Mouse (Mus musculus): ENCODE data around the gene Ugdh.

The Ugdh gene

DNA sequence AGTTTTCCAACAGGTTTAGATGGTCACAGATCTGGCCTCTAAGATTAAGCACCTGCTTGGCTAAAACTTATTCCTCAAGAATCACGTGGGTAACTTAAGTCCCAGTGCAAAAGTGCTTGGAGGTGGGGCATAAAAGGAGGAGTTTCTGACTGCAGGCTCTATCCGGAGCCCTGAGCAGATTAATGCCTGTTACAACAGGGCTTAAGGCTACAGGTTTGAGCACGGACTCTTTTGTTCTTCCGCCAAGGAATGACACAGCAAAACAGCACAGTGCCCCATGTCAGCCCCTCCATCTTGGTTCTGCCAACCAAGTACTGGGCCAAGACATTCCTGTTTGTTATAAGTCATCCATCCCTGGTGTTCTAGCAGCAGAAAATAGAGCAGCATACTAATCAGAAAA, 7.4 kb downstream of the Ugdh start:
- DNase-seq: peak; percentile 23 to 70

- no peak for DNase-seq
These were observed 10.5 kb downstream of the Ugdh start for GRCm38 (mm10) chr5:65425251-65425650.

GRCm38 (mm10) chr5:65424215-65424614, 11.5 kb downstream of the Ugdh start:
- DNase-seq: no peak

DNA sequence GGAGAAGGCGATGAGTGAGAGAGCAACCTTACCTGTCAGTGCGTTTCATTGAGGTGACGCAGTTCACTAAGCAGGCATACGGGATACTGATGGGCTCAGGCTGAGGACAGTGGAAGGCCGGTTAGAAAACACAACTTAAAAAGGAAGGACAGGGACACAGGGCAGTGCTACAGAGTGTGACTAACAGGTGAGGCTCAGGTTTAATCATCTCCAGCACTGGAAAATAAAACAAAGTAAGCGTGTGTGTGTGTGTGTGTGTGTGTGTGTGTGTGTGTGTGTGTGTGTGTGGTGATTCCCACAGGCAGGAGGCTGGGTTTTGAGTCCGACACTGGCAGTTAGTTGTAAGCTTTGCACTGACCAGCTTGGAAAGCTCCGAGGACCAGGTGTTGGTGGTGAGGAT, 12.9 kb downstream of the Ugdh start:
- no peak for DNase-seq

DNA sequence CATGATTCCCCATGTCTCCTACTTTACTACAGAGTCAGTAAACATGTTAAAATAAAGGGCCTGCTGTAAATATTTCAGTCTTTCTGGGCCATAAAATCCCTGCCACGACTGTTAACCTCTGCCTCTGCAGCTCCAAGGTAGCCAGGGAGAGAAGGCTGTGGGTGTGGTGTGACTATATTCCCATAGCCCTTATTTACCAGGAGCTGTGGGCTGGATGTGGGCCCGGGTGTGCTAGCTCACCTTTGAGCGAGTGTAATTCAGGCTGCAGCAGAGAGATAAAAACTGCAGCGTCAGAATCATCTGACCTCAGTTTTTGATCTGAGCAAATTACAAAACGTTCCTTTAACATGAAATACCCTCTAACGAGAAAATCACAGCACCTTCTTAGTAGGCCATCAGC, 14.9 kb downstream of the Ugdh start:
- no peak for DNase-seq

GRCm38 (mm10) chr5:65419136-65419535, 16.6 kb downstream of the Ugdh start:
- DNase-seq: no peak

- DNase-seq: no peak
These were observed 19.9 kb downstream of the Ugdh start for GRCm38 (mm10) chr5:65415653-65416458.

DNA sequence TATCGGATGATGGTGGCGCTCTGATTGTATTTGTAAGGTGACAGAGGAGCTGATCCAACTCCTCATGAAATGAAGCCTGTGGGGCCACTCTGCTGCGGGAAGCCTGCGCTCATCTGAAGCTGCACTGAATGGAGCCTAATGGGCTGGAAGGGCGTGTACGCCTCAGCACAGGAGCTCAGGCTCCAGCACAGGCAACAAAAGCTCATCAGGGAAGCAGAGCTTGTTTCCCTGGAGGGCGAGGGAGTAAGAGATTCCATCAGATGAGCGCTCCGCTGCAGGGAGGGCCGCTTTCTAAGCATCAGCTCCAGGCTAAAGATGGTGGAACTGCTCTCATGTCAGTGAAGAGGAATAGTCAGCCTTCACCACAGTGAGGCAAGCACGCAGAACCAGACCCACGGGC, 27.8 kb downstream of the Ugdh start:
- no peak for DNase-seq

- peak; percentile 78 to 89 for DNase-seq
These were observed 34.3 kb downstream of the Ugdh start for GRCm38 (mm10) chr5:65401251-65401994.

GRCm38 (mm10) chr5:65394425-65394824, 41.3 kb downstream of the Ugdh start:
- no peak for DNase-seq

- DNase-seq: no peak
These were observed 44.0 kb downstream of the Ugdh start for GRCm38 (mm10) chr5:65391753-65392152.

DNA sequence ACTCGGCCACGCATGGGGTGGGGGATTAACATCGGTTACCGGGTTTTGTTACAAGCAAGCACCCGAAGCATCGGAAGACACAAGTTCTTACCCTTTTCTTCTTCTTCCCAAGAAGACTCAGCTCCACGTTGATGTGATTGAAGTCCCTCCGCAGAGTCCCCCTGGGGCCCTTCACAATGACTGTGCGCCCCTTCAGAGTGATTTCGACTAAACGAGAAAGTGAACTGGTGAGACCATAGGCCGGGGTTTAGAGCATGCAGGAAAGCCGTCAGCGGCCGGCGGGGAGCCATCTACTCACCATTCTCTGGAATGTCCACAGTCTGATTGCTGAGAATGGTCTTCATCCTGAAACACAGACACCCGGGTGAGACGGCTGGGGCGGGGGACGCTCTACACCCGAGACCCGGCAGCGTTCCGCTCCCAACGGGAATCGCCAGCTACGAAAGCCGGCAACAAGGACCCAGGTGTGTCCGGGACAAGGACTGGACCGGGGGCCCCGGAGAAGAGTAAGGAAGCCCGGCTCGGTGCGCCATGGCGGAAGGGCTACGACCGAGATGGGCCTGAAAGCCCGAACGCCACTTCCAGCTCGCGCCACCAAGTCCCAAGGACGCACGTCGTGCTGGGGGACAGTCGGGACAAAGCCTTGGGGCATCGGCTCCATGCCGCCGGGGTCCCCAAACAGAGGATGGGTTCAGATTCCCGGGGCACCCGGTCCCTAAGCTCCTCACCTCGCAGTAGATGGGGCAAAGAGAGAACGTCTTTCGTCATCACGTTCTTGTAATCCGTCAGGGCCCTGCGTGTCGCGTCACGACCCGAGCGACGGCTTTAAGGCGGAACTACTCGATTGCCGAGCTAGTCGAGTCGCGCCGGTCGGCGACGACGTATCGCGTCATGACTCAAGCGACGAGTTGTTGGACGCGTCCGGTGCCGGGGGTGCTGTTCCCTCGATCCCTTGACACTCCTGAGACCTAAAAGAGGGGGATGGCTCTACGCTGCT, 44.8 kb downstream of the Ugdh start, which contains the start of the genes Rpl9 and Lias:
Rpl9 (minus strand) TSS at position 797 of the 997 bp plus-strand sequence.
Lias (plus strand) TSS at position 850 of the 997 bp plus-strand sequence.
- DNase-seq: peak; percentile 98 to 99

DNA sequence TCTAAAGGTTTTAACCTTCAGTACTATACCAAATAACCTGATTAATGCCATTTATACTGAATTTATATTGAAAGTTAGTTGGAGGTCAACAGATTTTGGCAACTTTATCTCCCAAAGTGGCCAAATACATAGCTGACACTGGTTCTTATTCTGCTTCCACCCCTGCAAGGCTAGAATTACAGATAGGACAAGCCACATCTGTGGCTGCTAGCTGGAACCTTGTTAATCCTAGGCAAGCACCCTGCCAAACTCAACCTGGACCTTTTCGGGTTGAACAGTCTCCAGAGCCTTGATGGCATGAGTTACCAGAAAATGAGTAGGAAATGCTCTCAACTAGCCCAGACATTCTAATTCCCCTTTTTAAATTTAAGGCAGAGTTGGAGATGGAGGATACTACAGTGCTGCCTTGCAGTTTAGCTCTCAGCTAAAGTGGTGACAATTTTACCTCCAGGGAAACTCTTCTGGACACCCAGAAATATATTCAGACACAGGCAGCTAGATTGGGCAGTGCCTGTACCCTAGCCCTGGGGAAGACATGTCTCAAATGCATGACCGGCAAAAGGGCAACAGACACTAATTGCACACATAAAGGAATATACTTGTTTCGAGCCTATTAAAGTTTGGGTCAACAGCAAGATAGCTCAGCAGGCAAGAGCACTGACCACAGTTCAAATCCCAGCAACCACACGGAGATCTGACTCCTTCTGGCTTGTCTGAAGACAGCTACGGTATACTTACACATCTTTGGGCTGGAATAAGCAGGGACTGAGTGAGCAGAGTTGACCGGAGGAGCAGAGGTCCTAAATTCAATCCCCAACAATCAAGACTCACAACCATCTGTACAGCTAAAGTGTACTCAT, 48.5 kb downstream of the Ugdh start:
- DNase-seq: no peak

GRCm38 (mm10) chr5:65385704-65386103, 50.0 kb downstream of the Ugdh start:
- DNase-seq: no peak

GRCm38 (mm10) chr5:65374746-65375145, 61.0 kb downstream of the Ugdh start:
- DNase-seq: no peak

DNA sequence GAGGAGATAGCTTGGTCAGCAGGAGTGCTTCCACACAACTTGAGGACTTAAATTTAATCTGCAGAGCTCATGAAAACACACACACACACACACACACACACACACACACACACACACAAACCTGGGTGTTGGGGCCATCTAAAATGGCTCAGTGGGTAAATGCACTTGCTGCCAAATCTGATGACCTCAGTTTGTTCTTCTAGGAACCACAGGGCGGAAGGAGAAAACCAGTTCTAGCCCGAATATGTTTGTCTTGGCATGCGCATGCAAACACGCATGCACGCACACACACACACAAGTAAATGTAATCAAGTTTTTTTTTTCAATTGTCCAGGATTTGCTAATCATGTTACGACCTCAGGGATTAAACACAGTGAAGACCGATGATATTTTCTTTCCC, 64.2 kb downstream of the Ugdh start:
- DNase-seq: no peak

GRCm38 (mm10) chr5:65367837-65368236, 67.9 kb downstream of the Ugdh start:
- no peak for DNase-seq
